Mouse (Mus musculus) cortical plate, adult 2 months (tissue): ENCODE data around the gene Mapk3.

Experiments used
- CTCF ChIP-seq: fragments of 200-500 bp; IDR thresholded peaks from 2 replicates; pipeline ENCODE4 v1.5.1; 2011; ENCODE audit warnings: mild to moderate bottlenecking, control low read depth, low read length; ENCODE audit not compliant: insufficient read depth; ENCODE audit errors: extremely low read depth
- POLR2A ChIP-seq: fragments of 200-500 bp; IDR thresholded peaks from 2 replicates; pipeline ENCODE4 v1.6.1; 2011; ENCODE audit warnings: mild to moderate bottlenecking, low read length, control low read depth; ENCODE audit not compliant: insufficient read depth; ENCODE audit errors: extremely low read depth

GRCm38 (mm10) chr7:126749582-126750343 lies 9.6 kb upstream of the Mapk3 start:
- no peak for TF ChIP-seq CTCF
- no peak for TF ChIP-seq POLR2A
